Mouse (Mus musculus) cerebellum, adult 8-10 months (tissue): ENCODE measurements around the gene Magi1.

Experiments
- DNase-seq: peaks from one replicate; pipeline ENCODE4 v3.0.0; 2022

Gene Magi1

GRCm38 (mm10) chr6:94283318-94284061 lies at the start of gene Magi1:
TSS of gene Magi1 (minus strand) at chr6:94283917.
- peak; percentile 94 for DNase-seq

- no peak for DNase-seq
These were observed 43.4 kb upstream of the Magi1 start for GRCm38 (mm10) chr6:94327143-94327542.

DNA sequence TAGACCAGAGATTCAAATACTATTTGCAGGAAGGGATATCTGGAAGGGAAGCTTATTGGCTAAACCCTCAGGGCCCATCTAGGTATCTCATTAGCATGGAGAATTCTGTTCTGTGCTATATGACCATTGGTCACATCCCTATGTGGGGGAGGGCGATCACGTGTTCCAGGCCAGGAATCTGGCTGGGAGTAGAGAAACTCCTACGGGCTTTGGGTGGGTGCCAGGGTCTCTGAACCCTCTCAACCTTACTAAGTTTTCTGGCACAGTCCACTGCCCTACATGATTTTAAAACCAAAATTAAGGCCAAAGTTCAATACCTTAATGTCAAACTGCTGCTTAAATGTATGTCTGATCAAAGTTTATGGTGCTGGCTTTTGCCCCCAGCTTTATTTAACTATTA lies 33.2 kb upstream of the Magi1 start:
- DNase-seq = no peak

- DNase-seq = no peak
These were observed 28.6 kb upstream of the Magi1 start for GRCm38 (mm10) chr6:94312285-94312684.

- DNase-seq = no peak
These were observed 24.8 kb upstream of the Magi1 start for GRCm38 (mm10) chr6:94308498-94308897.

DNA sequence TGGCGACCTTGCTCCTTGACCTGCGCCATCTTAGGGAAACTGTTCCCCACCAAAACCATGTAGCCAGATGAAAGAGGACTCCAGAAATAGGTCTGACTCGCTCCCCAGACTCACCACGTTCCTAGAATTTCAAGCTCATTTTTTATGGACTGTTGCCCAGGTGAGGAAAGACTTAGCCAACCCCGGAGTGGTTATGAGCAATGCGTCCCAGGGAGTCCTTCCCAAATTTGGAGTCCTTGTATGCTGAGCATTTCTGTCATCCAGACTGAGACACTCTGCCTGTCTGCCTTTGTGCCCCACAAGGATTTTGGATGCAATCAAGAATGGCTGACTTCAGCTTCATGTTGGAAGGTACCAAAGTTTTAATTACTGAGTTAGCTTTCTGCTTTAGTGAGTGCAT lies 19.8 kb upstream of the Magi1 start:
- peak; percentile 5 for DNase-seq

DNA sequence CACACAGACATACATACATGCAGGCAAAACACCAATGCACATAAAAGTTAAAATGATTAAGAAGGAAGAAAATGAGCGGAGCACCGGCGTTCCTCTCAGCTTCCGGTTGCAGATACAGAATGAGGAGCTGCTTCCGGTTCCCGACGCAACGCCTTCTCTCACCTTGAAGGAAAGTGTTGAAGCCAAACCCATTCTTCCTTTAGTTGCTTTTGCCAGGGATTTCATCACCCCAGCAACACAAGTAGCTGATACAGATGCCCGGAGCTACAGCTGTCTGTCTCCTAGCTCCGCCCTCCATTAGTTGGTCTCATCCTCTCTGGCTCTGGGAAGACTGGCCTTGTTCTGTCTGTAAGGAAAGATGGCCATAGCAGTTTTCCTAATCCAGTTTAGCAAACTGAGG lies 18.1 kb upstream of the Magi1 start:
- DNase-seq = no peak

GRCm38 (mm10) chr6:94300562-94300961 lies 16.8 kb upstream of the Magi1 start:
- DNase-seq = no peak

DNA sequence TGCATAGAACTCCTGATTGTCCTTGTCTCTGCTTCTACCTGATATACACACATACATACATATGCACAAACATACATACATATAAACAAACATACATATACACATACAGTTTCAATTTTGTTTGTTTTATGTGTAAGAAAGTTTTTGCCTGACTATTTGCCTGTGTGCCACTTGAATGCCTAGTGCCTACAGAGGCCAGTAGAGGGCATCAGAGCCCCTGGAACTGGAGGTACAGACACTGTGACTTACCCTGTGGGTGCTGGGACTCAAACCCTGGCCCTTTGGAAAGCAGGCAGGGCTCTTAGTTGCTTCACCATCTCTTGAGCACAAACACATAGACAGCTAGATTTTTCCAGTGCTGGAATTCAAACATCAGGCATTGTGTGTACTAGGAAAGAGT lies 3.7 kb upstream of the Magi1 start:
- no peak for DNase-seq

GRCm38 (mm10) chr6:94286555-94286954 lies 2.8 kb upstream of the Magi1 start:
- no peak for DNase-seq

DNA sequence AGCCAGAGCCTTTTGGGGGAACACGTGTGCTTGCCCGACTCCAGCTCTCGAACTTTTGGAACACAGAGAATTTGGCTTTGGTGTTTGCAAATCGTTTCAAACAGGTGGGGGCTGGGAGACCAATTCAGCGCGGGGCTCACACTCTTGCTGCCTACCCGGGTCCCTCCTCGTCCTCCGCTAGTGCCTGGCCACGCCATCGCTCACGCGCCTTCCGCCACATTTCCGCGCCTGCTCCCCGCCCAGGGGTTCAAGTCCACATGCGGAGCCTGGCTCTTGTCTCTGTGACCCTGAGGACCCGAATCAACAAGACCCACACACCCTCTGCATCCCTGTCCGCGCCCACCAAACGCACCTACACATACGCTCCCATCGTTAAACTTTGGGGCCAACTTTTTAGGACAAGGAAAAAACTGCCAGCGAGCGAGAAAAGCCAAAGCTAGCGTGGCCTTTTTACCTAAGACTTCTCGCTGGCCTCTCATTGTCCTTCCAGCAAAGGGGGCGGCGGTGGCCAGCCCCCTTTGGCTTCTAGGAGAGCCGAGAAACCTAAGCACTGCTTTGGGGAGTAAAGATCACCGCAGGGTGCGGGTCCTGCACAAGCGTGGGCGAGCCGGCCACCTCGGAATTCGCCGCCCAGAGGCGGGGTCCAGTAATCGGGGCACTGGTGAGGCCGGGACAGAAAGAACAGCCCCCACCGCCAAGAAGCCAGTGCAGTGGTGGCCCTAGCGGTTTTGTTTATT lies 540 bp upstream of the Magi1 start:
- DNase-seq = peak; percentile 34

- DNase-seq = peak; percentile 43
These were observed 1.1 kb downstream of the Magi1 start for GRCm38 (mm10) chr6:94282301-94283241.

DNA sequence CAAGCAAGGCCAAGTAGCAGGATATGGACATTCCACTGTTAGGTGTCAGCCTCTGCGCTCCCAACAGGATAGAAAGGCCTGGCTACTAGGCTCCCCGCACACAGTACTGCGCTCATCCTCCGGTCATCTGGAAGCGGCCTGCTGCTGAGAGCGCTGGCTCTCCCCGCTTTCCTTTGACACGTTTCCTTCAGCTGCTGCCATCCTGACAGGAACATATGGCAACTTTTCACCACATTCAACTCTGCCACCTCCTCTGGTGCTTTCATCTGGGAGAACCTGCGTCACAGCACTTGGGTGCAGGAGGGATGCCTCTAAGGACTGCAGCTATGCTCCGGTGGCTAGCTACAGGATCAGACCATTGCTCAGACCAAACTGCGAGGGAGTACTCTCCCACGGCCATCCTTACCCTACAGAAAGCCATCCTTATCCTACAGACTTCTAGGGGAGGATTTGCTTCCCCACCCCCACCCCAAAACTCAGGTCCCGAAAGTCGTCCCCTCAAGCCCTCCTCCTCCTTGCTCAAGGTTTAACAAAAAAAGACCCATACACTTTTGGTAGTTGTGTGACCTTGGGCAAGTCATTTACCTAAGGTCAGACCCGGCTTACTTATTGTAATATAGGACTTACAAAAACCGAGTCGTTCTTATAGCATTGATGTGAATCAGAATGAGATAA lies 2.0 kb downstream of the Magi1 start:
- DNase-seq = peak; percentile 42

DNA sequence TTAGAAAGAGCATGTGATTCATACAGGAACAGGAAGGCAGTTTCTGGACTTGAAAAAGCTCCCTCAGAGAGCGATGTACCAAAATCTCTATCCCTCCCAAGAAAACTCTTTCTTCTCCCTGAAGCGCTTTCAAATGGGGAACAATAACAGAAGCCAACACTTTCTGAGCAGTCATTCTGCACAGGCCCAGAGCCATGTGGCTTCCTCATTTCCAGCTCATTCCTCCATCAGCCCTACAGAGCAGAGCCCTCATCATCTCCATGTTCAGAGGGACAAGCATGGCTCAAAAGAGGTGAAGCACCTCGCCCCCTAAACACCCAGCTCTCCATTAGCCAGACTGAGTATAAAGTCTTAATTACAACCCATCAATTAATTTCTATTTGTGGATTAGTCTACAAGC lies 9.8 kb downstream of the Magi1 start:
- DNase-seq = no peak

- DNase-seq = no peak
These were observed 13.7 kb downstream of the Magi1 start for GRCm38 (mm10) chr6:94270001-94270400.

GRCm38 (mm10) chr6:94269174-94269573 lies 14.5 kb downstream of the Magi1 start:
- no peak for DNase-seq

- DNase-seq = no peak
These were observed 18.3 kb downstream of the Magi1 start for GRCm38 (mm10) chr6:94265244-94265935.

GRCm38 (mm10) chr6:94264183-94264941 lies 19.4 kb downstream of the Magi1 start:
- no peak for DNase-seq

DNA sequence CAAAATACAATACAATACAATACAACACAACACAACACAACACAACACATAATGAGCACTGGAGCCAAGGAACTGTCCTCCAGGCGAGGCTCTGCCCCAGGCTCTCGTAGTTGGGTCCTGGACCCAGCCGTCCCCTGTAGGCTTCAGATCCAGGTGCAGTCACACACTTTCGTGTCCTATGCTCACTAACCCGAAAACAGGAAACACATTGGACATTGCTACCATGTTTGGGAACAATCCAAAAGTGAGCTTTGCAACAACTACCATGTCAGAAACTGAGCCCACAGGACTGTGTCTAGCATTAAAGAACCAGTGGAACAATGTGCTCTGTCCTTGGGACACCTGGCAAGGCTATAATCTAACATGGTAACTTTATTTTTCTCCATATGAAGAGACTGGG lies 22.9 kb downstream of the Magi1 start:
- no peak for DNase-seq

DNA sequence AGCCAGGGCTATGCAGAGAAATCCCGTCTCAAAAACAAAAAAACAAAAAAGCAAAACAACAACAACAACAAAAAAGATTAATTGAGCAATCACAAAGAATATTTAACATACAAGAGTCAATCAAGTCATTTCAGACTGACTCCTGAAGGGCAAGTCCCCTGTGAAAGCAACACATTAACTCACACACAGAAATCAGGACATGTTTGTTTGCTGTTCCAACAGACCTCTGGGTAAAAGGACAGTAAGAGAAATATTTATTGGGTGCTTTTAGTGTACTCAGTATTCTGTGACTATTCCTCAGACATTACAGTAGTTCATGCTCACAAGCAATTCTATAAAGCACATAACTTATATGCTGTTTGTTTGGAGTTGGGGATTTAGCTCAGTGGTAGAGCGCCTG lies 23.7 kb downstream of the Magi1 start:
- no peak for DNase-seq

- DNase-seq = no peak
These were observed 25.9 kb downstream of the Magi1 start for GRCm38 (mm10) chr6:94257831-94258173.
